Mouse (Mus musculus): ENCODE measurements around the gene Ubash3a.

The Ubash3a gene

DNA sequence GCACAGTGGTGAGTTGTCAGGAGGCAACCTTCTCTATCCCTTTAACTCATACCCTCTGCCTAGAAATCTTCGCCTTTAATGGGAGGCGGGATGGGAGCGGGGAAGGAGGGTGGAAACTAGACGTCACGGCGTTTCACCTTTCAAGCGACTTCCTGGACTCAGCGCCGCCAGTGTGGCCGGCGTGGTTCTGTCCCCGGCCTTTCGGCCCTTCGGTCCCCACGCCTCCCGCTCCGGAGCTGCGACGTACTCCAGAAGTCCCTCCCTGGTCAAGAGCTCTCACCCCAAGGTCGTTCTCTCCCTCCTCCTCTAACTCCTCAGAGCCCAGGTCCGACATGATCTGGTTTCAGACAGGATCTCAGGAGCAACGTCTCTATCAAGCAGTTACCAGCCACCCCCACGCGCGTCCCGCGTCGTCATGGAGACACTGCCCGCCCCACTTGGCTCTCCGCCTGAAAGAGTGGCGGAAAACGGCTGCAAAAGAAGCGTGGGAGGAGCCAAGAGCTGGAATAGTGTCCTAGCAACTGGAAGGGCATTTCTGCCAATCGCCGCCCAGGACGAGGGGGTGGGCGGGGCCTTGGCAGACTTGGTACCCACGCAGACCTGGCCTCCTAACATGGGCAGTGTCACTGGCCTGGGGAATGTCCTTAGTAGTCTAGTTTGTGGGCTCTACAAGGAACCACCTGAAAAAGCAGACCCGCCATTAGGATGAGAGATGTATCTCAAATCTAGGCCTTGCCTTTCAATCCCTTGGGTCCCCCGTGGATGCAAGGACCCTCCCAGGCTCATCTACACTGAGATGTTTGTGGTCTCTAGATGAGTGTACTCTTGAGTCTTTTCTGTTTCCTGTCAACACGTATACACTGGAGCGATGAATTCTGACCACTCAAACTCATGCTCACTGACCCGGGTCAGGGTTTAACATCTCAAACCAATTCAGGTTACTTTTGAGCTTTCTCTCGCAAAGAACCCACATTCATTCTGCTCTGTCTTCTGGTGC is 69.5 kb downstream of the Ubash3a start, which contains the start of gene Rsph1:
Gene Rsph1 (minus strand): TSS at position 462 of the 997 bp plus-strand sequence.
- intact Hi-C loops (cut with DNase I) = no loop called here

DNA sequence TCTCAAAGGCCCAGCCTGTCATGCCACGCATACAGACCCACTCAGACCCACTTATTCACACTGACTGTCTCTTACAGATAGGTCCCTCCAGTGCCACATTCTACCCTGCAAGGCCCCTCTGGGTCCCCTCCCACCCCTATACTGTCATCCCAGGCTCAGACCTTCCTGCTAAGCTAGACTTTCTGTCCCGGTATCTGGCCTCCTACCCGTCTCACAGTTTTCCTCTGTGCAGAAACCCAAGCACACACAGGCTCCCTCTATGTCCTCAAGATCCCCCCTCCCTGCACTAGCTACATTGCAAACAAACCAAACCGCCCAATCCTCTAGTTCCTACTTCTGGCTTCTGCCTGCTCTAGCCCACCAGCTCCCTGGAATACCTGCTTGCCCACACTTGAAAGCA is 70.3 kb downstream of the Ubash3a start:
- intact Hi-C loops (cut with DNase I) = no loop called here

DNA sequence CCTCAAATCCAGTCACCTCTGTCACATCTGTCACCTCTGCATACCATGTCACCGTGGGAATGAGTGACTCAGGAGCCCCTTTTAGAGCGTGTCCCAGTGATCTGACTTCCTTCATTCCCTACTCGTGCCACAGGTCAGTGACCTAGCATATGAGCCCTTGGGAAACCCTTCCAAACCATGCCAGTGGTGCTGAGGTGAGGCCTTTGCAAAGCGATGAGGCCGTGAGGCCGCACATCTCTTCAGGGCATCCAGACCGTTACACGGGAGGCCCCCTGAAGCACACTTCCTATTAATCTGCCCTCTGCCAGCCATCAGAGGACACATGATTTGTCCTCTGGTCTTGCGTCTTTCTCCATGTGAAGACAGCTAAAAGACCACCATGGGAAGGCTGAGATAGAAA is 71.9 kb downstream of the Ubash3a start:
- intact Hi-C loops (cut with DNase I) = no loop called here

DNA sequence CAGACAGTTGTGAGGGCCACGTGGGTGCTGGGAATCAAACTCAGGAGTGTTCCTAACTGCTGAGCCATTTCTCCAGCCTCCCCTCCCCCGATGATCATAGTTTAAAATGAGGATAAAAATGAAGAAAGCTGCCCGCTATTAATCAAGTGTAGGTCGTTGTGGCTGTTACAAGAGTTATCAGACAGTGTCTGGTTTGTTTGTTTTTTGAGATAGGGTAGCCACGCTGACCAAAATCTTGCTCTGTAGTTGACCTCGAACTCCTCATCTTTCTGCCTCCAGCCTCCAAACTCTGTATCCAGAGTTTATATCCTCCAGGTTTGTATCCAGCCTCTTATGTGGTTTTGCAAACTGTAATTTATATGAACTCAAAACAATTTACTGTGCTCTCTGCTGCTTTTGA is 72.6 kb downstream of the Ubash3a start:
- intact Hi-C loops (cut with DNase I) = no loop called here

DNA sequence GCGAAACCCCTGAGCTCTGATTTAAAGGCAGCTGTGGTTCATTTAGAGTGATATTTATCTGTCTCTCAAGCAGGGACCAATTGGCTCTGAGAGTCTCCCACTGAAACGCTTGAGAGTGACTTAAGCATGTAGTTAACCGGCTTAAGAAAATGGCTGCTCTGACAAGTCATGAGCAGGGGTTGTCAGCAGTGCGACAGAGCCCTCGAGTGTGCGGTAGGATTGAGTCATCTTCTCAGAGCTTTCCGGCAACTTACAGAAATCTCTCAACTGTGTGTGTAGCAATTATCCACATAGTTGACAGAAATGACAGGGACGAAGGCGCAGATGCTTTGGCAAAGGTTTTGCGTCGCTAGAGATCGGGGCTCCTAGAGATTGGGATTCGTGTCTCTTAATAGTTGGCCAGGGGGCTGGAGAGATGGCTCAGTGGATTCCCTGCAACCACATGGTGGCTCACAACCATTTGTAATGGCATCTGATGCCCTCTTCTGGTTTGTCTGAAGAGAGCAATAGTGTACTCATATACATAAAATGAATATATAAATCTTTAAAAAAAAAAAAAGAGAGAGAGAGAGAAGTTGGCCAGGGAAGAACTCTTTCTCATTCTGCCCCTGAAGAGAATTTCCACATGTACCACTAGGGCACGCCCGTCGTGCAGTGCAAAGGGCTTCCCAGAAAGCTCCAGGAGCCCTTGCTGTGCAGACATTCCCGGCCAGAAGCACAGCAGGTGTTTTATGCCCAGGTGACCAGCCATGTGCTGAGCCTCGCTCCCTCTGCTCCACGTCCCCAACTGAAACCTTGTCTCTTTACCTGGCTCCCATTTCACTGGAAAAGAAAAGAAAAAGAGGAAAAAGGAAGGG is 74.4 kb downstream of the Ubash3a start:
- intact Hi-C loops (cut with DNase I) = no loop called here

DNA sequence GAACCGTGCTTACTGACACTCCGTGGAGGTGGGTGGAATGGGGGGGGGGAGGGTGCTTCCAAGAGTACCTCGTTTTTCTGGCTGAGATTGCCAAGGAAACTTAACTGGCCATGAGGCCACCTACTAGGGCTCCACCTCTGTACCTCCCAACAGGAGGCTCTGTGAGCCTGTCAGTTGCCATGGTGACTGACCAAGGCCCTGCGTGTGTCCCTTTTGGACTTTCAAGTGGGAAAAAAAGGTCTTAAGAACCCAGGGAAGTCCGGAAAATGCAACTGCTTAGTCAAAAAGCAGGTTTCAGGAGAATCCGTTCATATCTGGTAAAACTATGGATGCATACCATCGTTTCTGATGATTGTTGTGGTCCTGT is 75.0 kb downstream of the Ubash3a start:
- intact Hi-C loops (cut with DNase I) = no loop called here

DNA sequence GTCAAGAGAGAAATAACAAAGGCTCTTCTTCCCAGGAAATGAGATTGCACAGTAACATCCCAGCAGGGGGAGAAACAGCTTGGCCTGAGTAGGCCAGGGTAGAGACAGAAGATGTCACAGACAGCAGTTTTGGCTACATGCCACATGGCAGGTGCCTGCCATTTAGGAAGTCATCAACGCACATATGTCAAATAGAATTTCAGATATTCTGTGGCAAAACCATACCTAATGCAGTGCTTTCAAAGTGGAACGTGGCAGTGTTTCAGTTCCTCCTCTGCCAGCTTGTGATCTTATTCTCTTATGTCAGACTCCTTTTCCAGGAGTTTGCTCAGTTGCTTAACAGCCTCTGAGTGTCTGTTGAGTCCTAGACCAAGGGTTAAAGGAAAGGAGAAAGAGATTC is 78.2 kb downstream of the Ubash3a start:
- intact Hi-C loops (cut with DNase I) = no loop called here

DNA sequence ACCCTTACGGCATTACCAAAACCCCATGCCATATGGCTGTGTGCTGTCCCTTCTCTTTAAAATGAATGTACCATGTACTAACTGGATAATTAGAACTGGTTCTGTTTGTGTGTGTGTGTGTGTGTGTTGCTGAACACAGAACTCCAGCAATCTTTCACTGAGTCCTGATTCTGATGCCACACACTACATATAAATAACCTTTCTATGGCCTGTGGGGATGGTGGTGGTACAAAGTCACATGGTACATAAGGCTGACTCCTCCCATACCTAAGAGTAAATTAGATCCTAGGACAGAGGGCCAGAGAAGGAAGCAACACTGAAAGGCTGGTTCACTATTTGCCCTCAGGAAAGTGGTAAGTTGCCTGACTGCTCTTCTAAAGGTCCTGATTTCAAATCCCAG is 78.8 kb downstream of the Ubash3a start, which contains the start of gene Slc37a1:
Gene Slc37a1 (plus strand): TSS at position 301 of the 400 bp plus-strand sequence.
- intact Hi-C loops (cut with DNase I) = no loop called here

DNA sequence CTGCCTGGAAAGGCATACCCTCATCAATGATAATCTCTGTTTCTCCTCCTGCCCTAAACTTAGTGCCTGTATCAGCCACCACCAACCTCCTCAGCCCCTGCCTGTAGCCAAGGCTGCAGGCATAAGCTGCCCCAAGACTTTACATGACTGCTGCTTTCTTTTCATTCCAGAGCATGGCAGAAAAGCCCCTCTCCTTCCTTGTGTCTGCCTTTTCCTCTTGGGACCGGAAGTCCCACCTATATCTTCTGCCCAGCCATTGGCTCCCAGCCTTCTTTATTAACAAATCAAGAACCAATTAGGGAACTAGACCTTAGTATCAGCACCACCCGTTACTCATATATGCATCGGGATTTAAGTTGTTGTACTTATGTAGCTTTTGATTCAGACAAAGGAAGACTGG is 79.5 kb downstream of the Ubash3a start:
- intact Hi-C loops (cut with DNase I) = no loop called here

DNA sequence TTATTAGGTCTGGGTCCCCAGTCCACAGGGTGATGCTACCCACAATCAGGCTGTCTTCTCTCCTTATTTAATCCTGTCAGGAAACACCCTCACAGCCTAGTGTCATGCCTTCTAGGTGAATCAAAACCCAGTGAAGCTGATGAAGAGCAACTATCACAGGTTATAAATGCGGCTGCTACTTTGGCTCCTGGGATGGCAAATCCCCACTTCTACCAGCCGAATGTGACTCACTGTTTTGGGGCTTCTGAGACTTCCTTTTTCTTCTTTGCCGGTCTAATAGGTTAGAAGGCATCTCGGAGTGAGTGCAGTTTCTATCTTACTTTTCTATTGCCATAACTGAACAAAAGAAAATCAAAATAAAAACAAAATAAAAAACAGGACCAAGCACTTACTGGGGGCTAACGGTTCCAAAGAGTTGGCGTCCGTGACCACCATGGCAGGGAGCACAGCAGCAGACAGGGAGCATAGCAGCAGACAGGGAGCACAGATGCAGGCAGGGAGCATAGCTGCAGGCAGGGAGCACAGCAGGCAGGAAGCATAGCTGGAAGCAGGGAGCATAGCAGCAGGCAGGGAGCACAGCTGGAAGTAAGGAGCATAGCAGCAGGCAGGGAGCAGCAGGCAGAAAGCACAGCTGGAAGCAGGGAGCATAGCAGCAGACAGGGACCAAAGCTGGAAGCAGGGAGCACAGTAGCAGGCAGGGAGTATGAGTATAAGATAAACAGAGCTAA is 81.5 kb downstream of the Ubash3a start:
- intact Hi-C loops (cut with DNase I) = no loop called here

DNA sequence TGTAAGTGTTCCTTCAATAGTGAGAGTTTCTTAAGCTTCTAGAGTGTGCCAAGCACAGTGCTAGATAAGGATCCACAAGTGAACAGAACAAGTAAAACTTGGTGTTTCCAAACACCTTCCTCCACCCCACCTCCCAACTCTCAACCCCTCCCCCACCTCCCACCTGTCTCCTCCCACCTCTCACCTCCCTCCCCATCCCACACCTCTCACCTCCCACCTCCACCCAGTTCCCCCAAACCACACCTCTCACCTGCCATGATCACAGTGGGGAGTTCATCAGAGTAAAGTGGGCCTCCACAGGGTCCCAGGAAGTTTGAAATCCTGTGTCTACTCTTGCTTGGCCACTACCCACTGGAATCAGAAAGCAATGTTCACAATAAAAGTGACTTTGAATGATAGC is 82.6 kb downstream of the Ubash3a start:
- intact Hi-C loops (cut with DNase I) = no loop called here

DNA sequence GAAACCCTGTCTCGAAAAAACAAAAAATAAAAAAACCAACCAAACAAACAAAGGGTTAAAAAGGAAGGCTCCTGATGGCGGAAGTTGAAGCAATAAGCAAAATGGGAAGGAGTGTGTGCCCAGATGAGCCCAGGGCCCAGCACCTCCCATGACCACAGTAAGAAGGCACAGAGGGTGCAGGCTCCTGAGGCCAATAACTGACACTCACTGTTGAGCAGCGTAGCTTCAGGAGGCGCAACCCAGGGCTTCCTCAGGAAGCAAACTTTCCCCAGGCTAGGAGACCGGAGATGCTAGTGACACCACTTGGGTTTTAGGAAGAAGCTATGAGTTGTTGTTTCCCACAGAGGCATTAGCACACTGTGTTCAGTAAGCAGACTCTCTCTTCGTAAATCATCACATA is 83.2 kb downstream of the Ubash3a start:
- intact Hi-C loops (cut with DNase I) = no loop called here

DNA sequence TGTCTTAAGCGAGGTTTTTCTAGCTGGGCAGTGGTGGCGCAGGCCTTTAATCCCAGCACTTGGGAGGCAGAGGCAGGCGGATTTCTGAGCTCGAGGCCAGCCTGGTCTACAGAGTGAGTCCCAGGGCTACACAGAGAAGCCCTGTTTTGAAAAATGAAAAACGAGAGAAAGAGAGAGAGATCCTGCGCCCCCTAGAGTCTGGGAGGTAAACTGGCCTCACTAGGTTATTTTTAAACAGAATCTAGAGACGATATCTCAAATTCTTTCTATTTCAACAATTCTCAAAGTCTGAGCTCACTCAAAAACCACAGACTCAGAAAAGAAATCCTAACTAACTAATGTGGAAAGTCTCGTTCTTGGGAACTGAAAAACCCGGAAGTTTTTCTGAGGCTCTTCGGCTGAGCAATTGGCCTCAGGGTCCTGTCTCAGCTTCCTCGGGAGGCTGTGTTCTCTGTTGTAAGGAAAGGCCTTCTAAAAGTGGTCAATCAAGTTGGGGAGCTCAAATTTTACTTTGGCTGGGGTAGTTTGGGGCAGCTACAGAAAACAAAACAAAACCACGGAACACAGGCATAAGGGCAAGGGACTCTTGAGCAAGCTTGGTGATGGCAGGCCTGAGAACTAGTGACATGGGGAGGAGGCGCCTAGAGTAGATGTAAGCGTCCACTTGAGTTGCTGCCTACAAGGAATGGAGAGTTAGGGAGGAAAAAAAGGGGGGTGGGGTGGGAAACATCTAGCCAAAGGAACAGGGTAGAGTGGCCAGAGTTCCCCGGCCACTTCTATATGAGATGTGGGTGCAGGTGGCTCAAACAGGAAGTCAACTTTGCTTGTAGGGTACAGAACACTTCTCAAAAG is 86.9 kb downstream of the Ubash3a start:
- intact Hi-C loops (cut with DNase I) = no loop called here

DNA sequence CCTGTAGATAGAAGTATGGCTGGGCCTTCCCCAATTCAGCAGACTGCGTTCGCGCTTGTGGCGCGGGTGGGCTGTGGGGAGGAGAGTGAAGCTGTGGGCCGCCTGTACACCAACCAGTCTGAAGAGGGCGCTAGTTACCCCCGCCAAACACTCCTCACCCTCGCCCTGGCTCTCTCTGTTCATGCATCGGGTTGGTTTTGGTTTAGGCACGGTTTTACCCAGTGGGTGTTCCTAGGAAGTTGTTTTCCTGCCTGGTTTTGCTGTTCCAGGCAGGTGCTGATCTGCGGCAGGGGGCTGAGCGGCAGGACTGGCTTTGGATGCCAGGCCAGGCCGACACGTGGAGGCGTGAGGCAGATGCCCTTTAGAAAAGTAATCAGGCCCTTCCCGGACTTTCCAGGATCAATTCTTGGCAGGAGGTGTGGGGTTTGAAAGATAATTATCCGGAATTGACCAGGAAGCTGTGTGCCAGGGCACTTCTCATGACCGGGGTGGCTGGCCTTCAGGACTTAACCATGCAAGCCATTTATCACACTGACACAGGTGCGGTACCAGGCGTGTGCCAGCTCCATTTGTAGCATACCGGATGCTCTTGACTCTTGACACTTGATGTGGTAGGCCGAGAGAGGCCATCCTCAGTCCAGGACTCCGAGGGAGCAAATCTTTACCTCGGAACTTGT is 87.7 kb downstream of the Ubash3a start:
- intact Hi-C loops (cut with DNase I) = no loop called here

DNA sequence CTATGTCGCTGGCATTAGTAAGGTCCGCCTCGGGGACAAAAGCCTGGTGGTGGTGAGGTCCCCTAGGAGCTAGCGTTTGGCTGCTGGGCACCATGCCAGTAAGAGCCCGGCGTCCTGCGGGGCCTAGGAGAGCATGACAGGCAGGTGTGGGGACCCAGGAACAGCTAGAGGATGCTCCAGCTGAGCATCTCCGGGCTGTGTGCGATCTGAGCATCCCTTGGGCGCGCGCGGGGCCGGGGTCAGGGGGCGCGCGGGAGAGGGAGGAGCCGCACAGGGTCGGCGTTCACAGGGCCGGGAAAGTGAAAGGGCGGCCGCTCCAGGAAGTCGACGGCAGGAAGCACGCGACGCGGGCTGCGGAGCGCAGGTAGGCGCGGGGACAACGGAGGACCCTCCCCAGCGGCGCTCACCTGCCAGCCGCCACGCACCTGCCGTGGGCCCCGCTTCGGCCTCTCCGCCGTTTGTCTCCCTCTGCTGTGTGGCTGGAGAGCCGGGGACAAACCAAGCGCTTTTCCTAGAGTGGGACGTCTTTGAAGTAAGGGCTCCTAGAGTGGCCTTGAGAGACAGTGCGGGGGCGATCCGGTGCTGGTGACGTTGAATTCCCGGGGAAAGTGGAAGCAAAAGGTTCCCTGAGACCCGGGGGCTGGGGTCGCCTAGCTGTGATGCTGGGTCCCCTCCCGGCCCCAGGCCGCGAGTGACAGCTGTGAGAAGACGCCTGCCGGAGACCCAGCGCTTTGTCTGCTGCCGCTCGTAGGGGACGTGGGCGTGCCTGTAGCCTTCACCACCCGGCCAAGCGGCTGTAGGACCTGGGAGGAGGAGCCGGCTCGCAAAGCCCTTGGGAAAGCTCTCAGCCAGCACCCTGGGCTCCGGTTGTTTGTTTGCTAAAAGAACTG is 88.5 kb downstream of the Ubash3a start:
- intact Hi-C loops (cut with DNase I) = no loop called here

Data from adrenal gland (tissue).